Mouse (Mus musculus) brown adipose tissue, adult 24 weeks (tissue): ENCODE measurements around the gene Gm20479. TPM values are rescaled to one million over a fixed set of nuclear protein-coding genes. Genes with fewer than 3 reads are reported as not detected.

ENCODE experiments used
- polyA plus RNA-seq: library from polyadenylated mRNA; stranded (reverse); fragments of >200 nt; gene quantifications from 2 replicates; pipeline ENCODE4 v1.2.4, GENCODE M21; 2012; ENCODE audit not compliant: missing spikeins, insufficient read depth, insufficient read length

The Gm20479 gene
- polyA plus RNA-seq, 1 experiment, result 3.5 TPM

Other genes with a start within 250 kb of the Gm20479 start
- 5.0 and 8.5 TPM in 2 replicates for gene Cyp2f2, start 237.5 kb downstream of the Gm20479 start, polyA plus RNA-seq
- not detected in 2 replicates for gene Cyp2t4, start 203.7 kb downstream of the Gm20479 start, polyA plus RNA-seq
- 22.6 and 23.9 TPM in 2 replicates for gene Egln2, start 190.6 kb downstream of the Gm20479 start, polyA plus RNA-seq
- 13.6 and 21.4 TPM in 2 replicates for gene Rab4b, start 178.5 kb downstream of the Gm20479 start, polyA plus RNA-seq
- not detected in 2 replicates for gene Gm21983, start 176.3 kb downstream of the Gm20479 start, polyA plus RNA-seq
- not detected in 2 replicates for gene Mia, start 176.3 kb downstream of the Gm20479 start, polyA plus RNA-seq
- gene BC024978, start 161.6 kb downstream of the Gm20479 start, polyA plus RNA-seq, result 5.6 and 8.2 TPM in 2 replicates
- gene Snrpa, start 161.1 kb downstream of the Gm20479 start, polyA plus RNA-seq, result 31.5 and 50.7 TPM in 2 replicates
- gene Itpkc, start 128.8 kb downstream of the Gm20479 start, polyA plus RNA-seq, result 2.2 and 5.2 TPM in 2 replicates
- gene Coq8b, start 124.4 kb downstream of the Gm20479 start, polyA plus RNA-seq, result 13.3 and 19.1 TPM in 2 replicates
- gene Numbl, start 99.0 kb downstream of the Gm20479 start, polyA plus RNA-seq, result 2.6 and 2.7 TPM in 2 replicates
- gene Ltbp4, start 19.7 kb downstream of the Gm20479 start, polyA plus RNA-seq, result 22.8 and 25.9 TPM in 2 replicates
- gene Shkbp1, start 1.4 kb downstream of the Gm20479 start, polyA plus RNA-seq, result 11.6 TPM in 2 replicates
- gene Sptbn4, start 90.3 kb upstream of the Gm20479 start, polyA plus RNA-seq, result 0.20 TPM in 1 of 2 replicates, not detected in the other
- gene Blvrb, start 90.6 kb upstream of the Gm20479 start, polyA plus RNA-seq, result 80.2 and 109 TPM in 2 replicates
- 4.2 and 8.3 TPM in 2 replicates for gene Sertad3, start 116.3 kb upstream of the Gm20479 start, polyA plus RNA-seq
- 10.1 and 13.6 TPM in 2 replicates for gene Sertad1, start 129.5 kb upstream of the Gm20479 start, polyA plus RNA-seq
- gene Prx, start 141.9 kb upstream of the Gm20479 start, polyA plus RNA-seq, result 0.32 and 0.50 TPM in 2 replicates
- not detected in 2 replicates for gene Hipk4, start 165.8 kb upstream of the Gm20479 start, polyA plus RNA-seq
- 23.5 and 27.8 TPM in 2 replicates for gene Pld3, start 195.8 kb upstream of the Gm20479 start, polyA plus RNA-seq
- gene 2310022A10Rik, start 195.8 kb upstream of the Gm20479 start, polyA plus RNA-seq, result 5.8 and 12.3 TPM in 2 replicates
- 294 and 321 TPM in 2 replicates for gene Akt2, start 234.1 kb upstream of the Gm20479 start, polyA plus RNA-seq